Mouse (Mus musculus): ENCODE results near the gene Ctnnd2. TPM values are rescaled to one million over a fixed set of nuclear protein-coding genes. Genes with fewer than 3 reads are reported as not detected.

Gene Ctnnd2
- polyA plus RNA-seq, 1 experiment: 2.1 TPM

DNA sequence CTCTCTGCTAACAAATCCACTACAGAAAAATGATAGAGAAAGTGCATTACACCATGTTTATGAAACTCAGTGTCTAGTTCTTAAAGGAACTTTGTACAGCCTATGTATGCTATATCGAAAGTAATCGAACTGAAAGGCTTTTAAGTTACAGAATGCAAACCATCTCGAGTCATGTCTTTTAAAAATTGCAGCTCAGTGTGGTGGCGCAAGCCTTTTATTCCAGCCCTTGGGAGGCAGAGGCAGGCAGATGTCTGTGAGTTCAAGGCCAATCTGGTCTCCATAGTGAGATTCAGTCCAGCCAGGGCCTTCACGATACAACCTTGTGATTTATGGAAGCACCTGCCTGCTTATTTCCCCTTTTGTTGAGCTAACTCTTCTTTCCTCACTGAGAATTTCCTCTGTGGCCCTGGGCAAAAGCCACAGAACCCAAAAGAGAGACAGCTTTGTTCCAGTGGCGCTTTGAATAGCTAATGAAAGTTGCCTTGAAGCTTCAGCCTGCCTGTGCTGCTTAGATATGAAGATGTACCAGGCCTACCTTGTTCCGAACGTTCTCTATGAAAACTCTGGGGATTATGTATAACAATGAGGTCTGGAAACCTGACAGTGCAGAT lies 488.3 kb downstream of the Ctnnd2 start:
- WGBS: 37% methylated on average over 8 of the region's 8 CpGs
- TF ChIP-seq CTCF (IDR thresholded peaks at IDR 0.05; ENCODE audit: control insufficient read depth, insufficient read depth, low read length) (no peak), POLR2A (IDR thresholded peaks at IDR 0.05; ENCODE audit: borderline replicate concordance, control insufficient read depth, low read depth, low read length) (no peak)
- peaks cover 1% of the 10 kb centered on the region; the same call in 1 of the 2 replicates for H3K4me1 ChIP-seq (ENCODE audit: control insufficient read depth, insufficient read depth, low read length)
- H3K4me3 ChIP-seq (replicated peaks; ENCODE audit: control insufficient read depth, low read depth, low read length): no peak overlapping the region
- no peak overlapping the region for H3K27ac ChIP-seq (ENCODE audit: control insufficient read depth, insufficient read depth, low read depth, low read length, poor library complexity)

GRCm38 (mm10) chr15:30661689-30662422 lies 489.5 kb downstream of the Ctnnd2 start:
- TF ChIP-seq CTCF (IDR thresholded peaks at IDR 0.05; ENCODE audit: control insufficient read depth, insufficient read depth, low read length): no peak
- TF ChIP-seq POLR2A (IDR thresholded peaks at IDR 0.05; ENCODE audit: borderline replicate concordance, control insufficient read depth, low read depth, low read length): no peak
- Histone ChIP-seq H3K4me3 (replicated peaks; ENCODE audit: control insufficient read depth, low read depth, low read length) (no peak overlapping the region), H3K4me1 (ENCODE audit: control insufficient read depth, insufficient read depth, low read length) (peaks cover 1% of the 10 kb centered on the region; the same call in 1 of the 2 replicates), H3K27ac (ENCODE audit: control insufficient read depth, insufficient read depth, low read depth, low read length, poor library complexity) (no peak overlapping the region)
- WGBS: 70% methylated on average over 6 of the region's 6 CpGs

DNA sequence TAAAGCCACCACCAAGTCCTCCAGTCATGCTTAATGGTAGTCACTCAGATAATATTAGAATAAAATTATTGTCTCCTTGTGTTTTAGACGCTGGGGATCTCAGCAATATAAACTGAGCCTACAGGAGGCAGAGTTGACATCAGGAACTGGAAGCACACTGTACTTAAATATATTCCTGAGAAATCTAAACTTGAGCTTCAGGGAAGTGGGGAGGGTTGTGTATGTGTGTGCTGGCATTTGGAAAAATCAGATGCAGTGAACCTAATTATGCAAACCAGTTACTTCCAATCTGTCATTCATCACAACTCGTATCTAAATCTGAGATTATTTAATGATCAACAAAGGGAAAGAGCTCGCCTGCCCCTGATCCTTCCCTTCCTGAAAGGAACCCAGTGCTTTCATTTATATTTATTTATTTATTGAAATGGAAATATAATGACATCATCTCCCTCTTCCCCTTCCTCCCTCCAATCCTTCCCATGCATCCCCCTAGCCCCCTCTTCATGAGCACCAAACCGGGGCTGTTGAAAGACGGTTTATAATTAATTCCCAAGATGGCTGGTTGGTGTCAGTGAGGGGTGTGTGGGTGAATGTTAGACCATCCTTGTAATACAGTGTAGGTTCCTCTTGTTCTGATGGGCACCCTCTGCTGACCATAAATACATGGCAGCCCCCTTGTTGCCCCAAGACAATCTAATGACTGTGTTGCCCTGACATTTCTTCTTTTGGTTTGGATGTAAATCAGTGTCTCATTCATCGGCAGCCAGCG lies 495.6 kb downstream of the Ctnnd2 start:
- TF ChIP-seq CTCF (IDR thresholded peaks at IDR 0.05; ENCODE audit: control insufficient read depth, insufficient read depth, low read length) (no peak), POLR2A (IDR thresholded peaks at IDR 0.05; ENCODE audit: borderline replicate concordance, control insufficient read depth, low read depth, low read length) (no peak)
- no peak overlapping the region for H3K27ac ChIP-seq (ENCODE audit: control insufficient read depth, insufficient read depth, low read depth, low read length, poor library complexity)
- H3K4me3 ChIP-seq (replicated peaks; ENCODE audit: control insufficient read depth, low read depth, low read length): no peak overlapping the region
- H3K4me1 ChIP-seq (ENCODE audit: control insufficient read depth, insufficient read depth, low read length): no peaks in the 10 kb centered on the region
- WGBS: 79% methylated on average over 7 of the region's 7 CpGs

GRCm38 (mm10) chr15:30681939-30682338 lies 509.5 kb downstream of the Ctnnd2 start:
- Histone ChIP-seq H3K4me3 (replicated peaks; ENCODE audit: control insufficient read depth, low read depth, low read length) (no peak overlapping the region), H3K27ac (ENCODE audit: control insufficient read depth, insufficient read depth, low read depth, low read length, poor library complexity) (no peak overlapping the region), H3K4me1 (ENCODE audit: control insufficient read depth, insufficient read depth, low read length) (no peaks in the 10 kb centered on the region; the same call in 1 of the 2 replicates)
- WGBS: 72% methylated on average over 4 of the region's 4 CpGs
- TF ChIP-seq POLR2A (IDR thresholded peaks at IDR 0.05; ENCODE audit: borderline replicate concordance, control insufficient read depth, low read depth, low read length): no peak
- TF ChIP-seq CTCF (IDR thresholded peaks at IDR 0.05; ENCODE audit: control insufficient read depth, insufficient read depth, low read length): no peak

GRCm38 (mm10) chr15:30682360-30683119 lies 510.1 kb downstream of the Ctnnd2 start:
- H3K4me3 ChIP-seq (replicated peaks; ENCODE audit: control insufficient read depth, low read depth, low read length): no peak overlapping the region
- no peaks in the 10 kb centered on the region; the same call in 1 of the 2 replicates for H3K4me1 ChIP-seq (ENCODE audit: control insufficient read depth, insufficient read depth, low read length)
- WGBS: 84% methylated on average over 14 of the region's 14 CpGs
- H3K27ac ChIP-seq (ENCODE audit: control insufficient read depth, insufficient read depth, low read depth, low read length, poor library complexity): no peak overlapping the region
- TF ChIP-seq CTCF (IDR thresholded peaks at IDR 0.05; ENCODE audit: control insufficient read depth, insufficient read depth, low read length): no peak
- no peak for TF ChIP-seq POLR2A (IDR thresholded peaks at IDR 0.05; ENCODE audit: borderline replicate concordance, control insufficient read depth, low read depth, low read length)

DNA sequence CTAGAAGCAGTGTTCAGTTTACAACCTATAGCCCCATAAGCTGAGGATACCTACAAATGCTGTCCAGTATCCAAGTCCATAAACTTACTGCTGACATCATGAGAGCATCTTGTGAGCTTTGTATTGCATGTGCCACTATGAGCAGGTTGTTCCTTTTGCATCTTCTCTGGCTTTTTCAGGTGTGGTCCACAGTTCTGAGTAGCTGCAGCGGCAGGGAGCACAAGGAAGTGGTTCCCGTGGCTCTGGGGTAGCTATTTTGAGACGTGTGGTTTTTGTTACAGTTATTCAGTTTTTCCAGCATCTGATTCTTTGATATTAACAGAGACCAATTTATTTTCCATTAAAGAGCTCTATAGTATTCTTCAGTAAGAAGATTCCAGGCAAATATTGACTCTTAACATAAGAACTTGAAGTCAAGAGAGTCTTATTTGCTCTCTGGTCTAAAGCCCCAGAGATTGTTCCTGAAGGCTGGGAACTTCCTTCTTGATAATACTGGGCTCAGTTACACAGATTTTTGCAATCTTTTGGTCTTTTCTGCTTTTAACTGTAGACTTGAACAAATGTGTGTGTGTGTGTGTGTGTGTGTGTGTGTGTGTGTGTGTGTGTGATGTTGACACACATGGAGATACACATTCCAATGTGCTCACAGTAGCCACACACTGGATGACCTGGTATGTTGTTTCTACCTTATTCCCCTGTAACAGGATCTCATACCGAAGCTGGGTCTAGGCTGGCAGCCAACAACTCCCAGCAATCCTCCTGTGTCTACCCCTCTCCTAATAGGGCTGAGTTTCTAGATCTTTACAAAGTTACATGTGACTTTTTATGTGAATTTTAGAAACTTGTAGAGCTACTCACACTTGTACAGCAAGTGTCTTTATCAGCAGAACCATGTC lies 514.1 kb downstream of the Ctnnd2 start:
- TF ChIP-seq CTCF (IDR thresholded peaks at IDR 0.05; ENCODE audit: control insufficient read depth, insufficient read depth, low read length) (no peak), POLR2A (IDR thresholded peaks at IDR 0.05; ENCODE audit: borderline replicate concordance, control insufficient read depth, low read depth, low read length) (no peak)
- Histone ChIP-seq H3K27ac (ENCODE audit: control insufficient read depth, insufficient read depth, low read depth, low read length, poor library complexity) (no peak overlapping the region), H3K4me1 (ENCODE audit: control insufficient read depth, insufficient read depth, low read length) (no peaks in the 10 kb centered on the region; the same call in 1 of the 2 replicates), H3K4me3 (replicated peaks; ENCODE audit: control insufficient read depth, low read depth, low read length) (no peak overlapping the region)
- WGBS: 12% methylated on average over 4 of the region's 4 CpGs

GRCm38 (mm10) chr15:30693754-30694205 lies 521.4 kb downstream of the Ctnnd2 start:
- no peak overlapping the region for H3K4me3 ChIP-seq (replicated peaks; ENCODE audit: control insufficient read depth, low read depth, low read length)
- H3K27ac ChIP-seq (ENCODE audit: control insufficient read depth, insufficient read depth, low read depth, low read length, poor library complexity): no peak overlapping the region
- H3K4me1 ChIP-seq (ENCODE audit: control insufficient read depth, insufficient read depth, low read length): no peaks in the 10 kb centered on the region; the same call in 1 of the 2 replicates
- 69% methylated on average over 6 of the region's 6 CpGs for WGBS
- TF ChIP-seq POLR2A (IDR thresholded peaks at IDR 0.05; ENCODE audit: borderline replicate concordance, control insufficient read depth, low read depth, low read length): no peak
